Mouse (Mus musculus) adrenal gland, postnatal 25 days (tissue): ENCODE data around the gene Gm42715. TPM values are rescaled to one million over a fixed set of nuclear protein-coding genes. Genes with fewer than 3 reads are reported as not detected.
A peak's percentile ranks its signal among the peaks of the same experiment; 100 is the strongest.
"Not testable (repeated sequence)": the region's sequence is repeated elsewhere in the genome, so short reads cannot be mapped to it uniquely, and the experiment has no call there.

ENCODE experiments used
- DNase-seq: peaks from one replicate; pipeline ENCODE4 v3.0.0; 2021; ENCODE audit warnings: mixed read lengths
- long read RNA-seq: library from polyadenylated mRNA; stranded (forward); transcript quantifications from one replicate; pipeline ENCODE4 v2.0.0, GENCODE M21; 2021
- total RNA-seq: library from RNA; stranded (reverse); gene quantifications from 2 replicates; pipeline ENCODE4 v1.2.3, GENCODE M21; 2021

Gm42715 gene
- total RNA-seq = 21.7 and 31.3 TPM in 2 replicates
- long read RNA-seq, partial matches to known transcripts = 0 of 8 reads
- long read RNA-seq, other reads (novel, unspliced or antisense) = 8 of 8 reads

- DNase-seq = no peak
These were observed at the start of gene Gm42715 for GRCm38 (mm10) chr7:127519284-127519683. Gm42715 (plus strand) TSS chr7:127519584.

GRCm38 (mm10) chr7:127470011-127470715 is 49.2 kb upstream of the Gm42715 start:
- DNase-seq = no peak

GRCm38 (mm10) chr7:127470743-127471645 is 48.4 kb upstream of the Gm42715 start:
- DNase-seq = peak; percentile 86

GRCm38 (mm10) chr7:127471646-127472010 is 47.8 kb upstream of the Gm42715 start:
- peak; percentile 59 for DNase-seq

GRCm38 (mm10) chr7:127472060-127472459 is 47.3 kb upstream of the Gm42715 start:
- DNase-seq = no peak

- no peak for DNase-seq
These were observed 45.7 kb upstream of the Gm42715 start for GRCm38 (mm10) chr7:127473705-127474104.

GRCm38 (mm10) chr7:127474378-127475070 is 44.9 kb upstream of the Gm42715 start:
- DNase-seq = no peak

- no peak for DNase-seq
These were observed 44.1 kb upstream of the Gm42715 start for GRCm38 (mm10) chr7:127475186-127475740.

GRCm38 (mm10) chr7:127476336-127476735 is 43.0 kb upstream of the Gm42715 start:
- DNase-seq = no peak

GRCm38 (mm10) chr7:127476855-127477254 is 42.5 kb upstream of the Gm42715 start:
- DNase-seq = no peak

GRCm38 (mm10) chr7:127477687-127478634 is 41.4 kb upstream of the Gm42715 start:
- peak; percentile 97 for DNase-seq

- peak; percentile 96 for DNase-seq
These were observed 40.6 kb upstream of the Gm42715 start, which contains the start of gene Fbrs for GRCm38 (mm10) chr7:127478635-127479317. Fbrs (plus strand) TSS chr7:127479199.

- no peak for DNase-seq
These were observed 39.8 kb upstream of the Gm42715 start for GRCm38 (mm10) chr7:127479318-127480225.

GRCm38 (mm10) chr7:127480321-127480720 is 39.1 kb upstream of the Gm42715 start:
- no peak for DNase-seq

- DNase-seq = no peak
These were observed 34.0 kb upstream of the Gm42715 start for GRCm38 (mm10) chr7:127485416-127485815.

- DNase-seq = not testable (repeated sequence)
These were observed 31.0 kb upstream of the Gm42715 start for GRCm38 (mm10) chr7:127488364-127488763.

- DNase-seq = no peak
These were observed 29.4 kb upstream of the Gm42715 start for GRCm38 (mm10) chr7:127489982-127490381.

- no peak for DNase-seq
These were observed 27.5 kb upstream of the Gm42715 start for GRCm38 (mm10) chr7:127491846-127492245.

GRCm38 (mm10) chr7:127494648-127495047 is 24.7 kb upstream of the Gm42715 start:
- no peak for DNase-seq
